Mouse (Mus musculus): ENCODE data around the gene Sbno1. TPM values are rescaled to one million over a fixed set of nuclear protein-coding genes. Genes with fewer than 3 reads are reported as not detected.

The Sbno1 gene
- total and polyA plus RNA-seq, 3 experiments: 32.4 to 500 (median 38.8) TPM

DNA sequence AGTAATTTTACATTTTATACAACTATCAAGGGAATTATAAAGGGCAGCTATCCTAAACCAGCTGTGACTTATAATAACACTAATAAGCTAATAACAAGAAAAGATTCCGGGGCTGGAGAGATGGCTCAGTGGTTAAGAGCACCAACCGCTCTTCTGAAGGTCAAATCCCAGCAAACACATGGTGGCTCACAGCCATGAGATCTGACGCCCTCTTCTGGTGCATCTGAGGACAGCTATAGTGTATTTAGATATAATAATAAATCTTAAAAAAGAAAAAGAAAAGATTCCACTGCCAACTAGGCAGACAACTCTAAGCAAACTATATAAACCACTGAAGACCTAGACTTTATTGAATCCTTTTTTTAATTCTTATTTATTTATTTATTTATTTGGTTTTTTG, 15.0 kb downstream of the Sbno1 start:
- TF ChIP-seq NRF1 (IDR thresholded peaks at IDR 0.05; ENCODE audit: insufficient read depth, low read depth, low read length, poor library complexity, severe bottlenecking) (no peak), SMC3 (IDR thresholded peaks at IDR 0.05; ENCODE audit: low read depth, low read length) (peak; percentile 14; the same call in 1 of the 2 replicates), E2F4 (IDR thresholded peaks at IDR 0.05; ENCODE audit: borderline replicate concordance, low read depth, low read length) (no peak), MYC (IDR thresholded peaks at IDR 0.05; ENCODE audit: low read depth, low read length) (peak; percentile 44; the same call in 1 of the 2 replicates), CTCF (IDR thresholded peaks at IDR 0.05 in 2 of 3, conservative IDR thresholded peaks at IDR 0.05 in 1 of 3; ENCODE audit: control insufficient read depth in 1 of 3, insufficient read depth in 1 of 3, low read depth in 2 of 3, low read length in 3 of 3, poor library complexity in 1 of 3, severe bottlenecking in 1 of 3) (peak in 2 of 3 experiments; percentile 37 to 42; a peak in 4 of 6 replicates)
- no peak overlapping the region for H3K27ac ChIP-seq (ENCODE audit: control insufficient read depth, low read depth, low read length)
- H3K27me3 ChIP-seq (ENCODE audit: control insufficient read depth in 1 of 2, insufficient read depth in 2 of 2, low read length in 2 of 2): no peaks in the 10 kb centered on the region
- no peak overlapping the region for H3K4me3 ChIP-seq (ENCODE audit: control insufficient read depth in 1 of 2, insufficient read depth in 1 of 2, low read depth in 2 of 2, low read length in 2 of 2)
- H3K79me2 ChIP-seq (ENCODE audit: control insufficient read depth, insufficient read depth, low read length, poor library complexity): peaks cover 7% of the 10 kb centered on the region; the same call in 1 of the 2 replicates
- peak; percentile 48 for DNase-seq (ENCODE audit: low read depth, low spot score)
- H3K9ac ChIP-seq (ENCODE audit: control insufficient read depth, low read depth, low read length, poor library complexity, severe bottlenecking): no peak overlapping the region
- H3K36me3 ChIP-seq (ENCODE audit: control insufficient read depth in 1 of 2, insufficient read depth in 2 of 2, low read length in 2 of 2): peaks cover 0 to 52% of the 10 kb centered on the region in 2 experiments; a peak in 3 of 4 replicates
- H3K9me3 ChIP-seq (replicated peaks; ENCODE audit: insufficient read depth, low read length): no peaks in the 10 kb centered on the region
- peaks cover 0 to 7% of the 10 kb centered on the region in 2 experiments; a peak in 1 of 4 replicates for H3K4me1 ChIP-seq (ENCODE audit: control insufficient read depth in 1 of 2, insufficient read depth in 2 of 2, low read length in 2 of 2)

DNA sequence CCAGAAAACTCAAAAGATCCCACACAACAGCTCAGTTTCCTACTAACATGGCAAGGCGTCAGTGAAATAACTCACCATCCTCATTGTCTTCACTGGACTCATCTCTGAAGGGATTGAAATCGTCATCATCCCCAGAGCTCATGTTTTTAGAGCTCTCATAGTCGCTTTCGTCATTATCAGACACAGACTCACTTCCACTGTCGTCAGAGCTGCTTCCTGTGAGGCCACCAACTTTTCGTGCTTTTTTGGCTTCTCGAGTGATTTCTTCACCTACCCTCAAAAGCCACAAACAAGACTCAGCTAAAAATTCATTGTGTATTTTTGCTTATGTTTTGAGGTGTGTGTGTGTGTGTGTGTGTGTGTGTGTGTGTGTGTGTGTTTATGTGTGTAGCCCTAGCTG, 32.1 kb downstream of the Sbno1 start:
- Histone ChIP-seq H3K4me1 (ENCODE audit: control insufficient read depth in 1 of 2, insufficient read depth in 2 of 2, low read length in 2 of 2) (peaks cover 3 to 4% of the 10 kb centered on the region in 2 experiments; a peak in 2 of 4 replicates), H3K27ac (ENCODE audit: control insufficient read depth, low read depth, low read length) (no peak overlapping the region), H3K9me3 (replicated peaks; ENCODE audit: insufficient read depth, low read length) (no peaks in the 10 kb centered on the region), H3K4me3 (ENCODE audit: control insufficient read depth in 1 of 2, insufficient read depth in 1 of 2, low read depth in 2 of 2, low read length in 2 of 2) (no peak overlapping the region), H3K79me2 (ENCODE audit: control insufficient read depth, insufficient read depth, low read length, poor library complexity) (no peaks in the 10 kb centered on the region), H3K36me3 (ENCODE audit: control insufficient read depth in 1 of 2, insufficient read depth in 2 of 2, low read length in 2 of 2) (peaks cover 10 to 52% of the 10 kb centered on the region in 2 experiments), H3K27me3 (ENCODE audit: control insufficient read depth in 1 of 2, insufficient read depth in 2 of 2, low read length in 2 of 2) (no peaks in the 10 kb centered on the region), H3K9ac (ENCODE audit: control insufficient read depth, low read depth, low read length, poor library complexity, severe bottlenecking) (no peak overlapping the region)
- no peak for DNase-seq (ENCODE audit: low read depth, low spot score)
- TF ChIP-seq BHLHE40 (IDR thresholded peaks at IDR 0.05; ENCODE audit: borderline replicate concordance, low read depth, low read length) (no peak), NELFE (IDR thresholded peaks at IDR 0.05; ENCODE audit: low read depth, low read length) (no peak), MAFK (IDR thresholded peaks at IDR 0.05; ENCODE audit: borderline replicate concordance, low read depth, low read length) (no peak), MEF2A (IDR thresholded peaks at IDR 0.05; ENCODE audit: extremely low read depth, insufficient replicate concordance, low read depth, low read length, poor library complexity, severe bottlenecking) (no peak), SMC3 (IDR thresholded peaks at IDR 0.05; ENCODE audit: low read depth, low read length) (no peak), USF1 (IDR thresholded peaks at IDR 0.05; ENCODE audit: low read depth, low read length) (no peak), ZNF384 (IDR thresholded peaks at IDR 0.05; ENCODE audit: low read depth, low read length) (no peak), TBP (IDR thresholded peaks at IDR 0.05; ENCODE audit: low read depth, low read length) (no peak), MXI1 (IDR thresholded peaks at IDR 0.05; ENCODE audit: low read depth, low read length) (no peak), GABPA (IDR thresholded peaks at IDR 0.05; ENCODE audit: low read depth, low read length) (no peak), HCFC1 (IDR thresholded peaks at IDR 0.05; ENCODE audit: low read depth, low read length) (no peak), NRF1 (IDR thresholded peaks at IDR 0.05; ENCODE audit: insufficient read depth, low read depth, low read length, poor library complexity, severe bottlenecking) (no peak), MAZ (IDR thresholded peaks at IDR 0.05; ENCODE audit: low read depth, low read length) (no peak)

Measured in MEL (cell line).